Mouse (Mus musculus) thymus, adult 2 months (tissue): ENCODE data around the gene Ndufaf3.

Experiments used
- CTCF ChIP-seq: fragments of 200-500 bp; IDR thresholded peaks from 2 replicates; pipeline ENCODE4 v1.5.1; 2012; ENCODE audit warnings: mild to moderate bottlenecking, control low read depth, low read length, moderate library complexity, borderline replicate concordance; ENCODE audit not compliant: control insufficient read depth, poor library complexity, insufficient read depth; ENCODE audit errors: extremely low read depth
- POLR2A ChIP-seq: fragments of 200-500 bp; IDR thresholded peaks from 2 replicates; pipeline ENCODE4 v1.6.1; 2012; ENCODE audit warnings: mild to moderate bottlenecking, low read length, control low read depth, moderate library complexity; ENCODE audit not compliant: control insufficient read depth, poor library complexity, insufficient read depth; ENCODE audit errors: extremely low read depth

- TF ChIP-seq POLR2A: no peak
- no peak for TF ChIP-seq CTCF
These were observed 36.3 kb downstream of the Ndufaf3 start for GRCm38 (mm10) chr9:108530954-108531353.
